Mouse (Mus musculus) MEL (cell line): ENCODE measurements around the gene Ryr2.

Source experiments
- CTCF ChIP-seq, 3 experiments: IDR thresholded peaks in 2 of 3; conservative IDR thresholded peaks in 1 of 3; 2 replicates each; pipeline ENCODE4 v1.5.1; 2011 to 2012; ENCODE audit warnings: low read length in 3 of 3, low read depth in 2 of 3, mild to moderate bottlenecking in 2 of 3, improper control_type of control experiment in 1 of 3, inconsistent platforms in 1 of 3, mixed read lengths in 1 of 3, moderate library complexity in 1 of 3; ENCODE audit not compliant: control insufficient read depth in 1 of 3, insufficient read depth in 1 of 3, poor library complexity in 1 of 3, severe bottlenecking in 1 of 3
- E2F4 ChIP-seq: IDR thresholded peaks from 2 replicates; pipeline ENCODE4 v1.6.1; 2011; ENCODE audit warnings: low read depth, low read length, improper control_type of control experiment, borderline replicate concordance
- EP300 ChIP-seq, 2 experiments: IDR thresholded peaks; 2 replicates each; pipeline ENCODE4 v1.6.1; 2011; ENCODE audit warnings: improper control_type of control experiment in 2 of 2, low read length in 2 of 2, low read depth in 1 of 2, mild to moderate bottlenecking in 1 of 2
- GATA1 ChIP-seq: IDR thresholded peaks from 2 replicates; pipeline ENCODE4 v1.6.1; 2011; ENCODE audit warnings: low read depth, low read length, improper control_type of control experiment
- HCFC1 ChIP-seq: IDR thresholded peaks from 2 replicates; pipeline ENCODE4 v1.6.1; 2012; ENCODE audit warnings: low read depth, mild to moderate bottlenecking, inconsistent platforms, low read length, improper control_type of control experiment, moderate library complexity
- JUND ChIP-seq: IDR thresholded peaks from 2 replicates; pipeline ENCODE4 v1.6.1; 2011; ENCODE audit warnings: low read depth, mild to moderate bottlenecking, improper control_type of control experiment, low read length
- MAFK ChIP-seq: IDR thresholded peaks from 2 replicates; pipeline ENCODE4 v1.6.1; 2011; ENCODE audit warnings: low read depth, mild to moderate bottlenecking, low read length, improper control_type of control experiment, borderline replicate concordance
- MYC ChIP-seq: IDR thresholded peaks from 2 replicates; pipeline ENCODE4 v1.6.1; 2011; ENCODE audit warnings: low read depth, mild to moderate bottlenecking, low read length, improper control_type of control experiment, moderate library complexity
- POLR2A ChIP-seq, 2 experiments: IDR thresholded peaks; 2 replicates each; pipeline ENCODE4 v1.6.1; 2011 to 2012; ENCODE audit warnings: low read length in 2 of 2, mild to moderate bottlenecking in 2 of 2, control low read depth in 1 of 2, improper control_type of control experiment in 1 of 2, low read depth in 1 of 2, moderate library complexity in 1 of 2; ENCODE audit not compliant: control insufficient read depth in 1 of 2, insufficient read depth in 1 of 2, poor library complexity in 1 of 2
- SMC3 ChIP-seq: IDR thresholded peaks from 2 replicates; pipeline ENCODE4 v1.6.1; 2011; ENCODE audit warnings: low read depth, low read length, improper control_type of control experiment
- TAL1 ChIP-seq: IDR thresholded peaks from 2 replicates; pipeline ENCODE4 v1.6.1; 2012; ENCODE audit warnings: mild to moderate bottlenecking, inconsistent platforms, low read length, moderate library complexity, mixed read lengths
- TCF12 ChIP-seq: IDR thresholded peaks from 2 replicates; pipeline ENCODE4 v1.6.1; 2014; ENCODE audit warnings: low read depth, mild to moderate bottlenecking, inconsistent platforms, low read length, improper control_type of control experiment, moderate library complexity
- UBTF ChIP-seq: IDR thresholded peaks from 2 replicates; pipeline ENCODE4 v1.6.1; 2012; ENCODE audit warnings: low read depth, mild to moderate bottlenecking, inconsistent platforms, low read length, improper control_type of control experiment, moderate library complexity, borderline replicate concordance; ENCODE audit not compliant: insufficient read depth
- ZNF384 ChIP-seq: IDR thresholded peaks from 2 replicates; pipeline ENCODE4 v1.6.1; 2012; ENCODE audit warnings: low read depth, mild to moderate bottlenecking, inconsistent platforms, low read length, improper control_type of control experiment

DNA sequence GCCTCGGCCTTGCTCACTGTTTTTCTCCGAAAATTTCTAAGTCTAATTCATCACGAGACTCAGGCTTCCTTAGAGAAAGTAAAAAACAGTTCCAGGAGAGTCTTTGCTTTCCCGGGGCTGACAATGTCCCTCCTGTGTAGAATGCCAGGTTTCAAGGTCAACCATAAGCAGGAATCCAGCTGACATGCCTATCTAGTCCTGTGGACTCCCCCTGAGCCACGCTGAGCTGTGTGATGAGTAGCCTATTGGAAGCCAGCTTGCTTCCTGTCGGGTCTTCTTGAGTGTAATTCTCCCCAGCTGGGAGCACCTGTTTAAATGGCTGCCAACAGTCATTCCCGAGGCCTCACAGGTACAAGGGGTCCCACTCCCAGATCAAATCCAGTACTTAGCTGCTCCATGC, 34.2 kb downstream of the Ryr2 start:
- TF ChIP-seq EP300 (IDR thresholded peaks at IDR 0.05; ENCODE audit: low read depth in 1 of 2, low read length in 2 of 2): no peak
- no peak for TF ChIP-seq UBTF
- no peak for TF ChIP-seq GATA1
- TF ChIP-seq HCFC1: no peak
- TF ChIP-seq ZNF384: no peak
- TF ChIP-seq TCF12: no peak
- no peak for TF ChIP-seq MYC
- no peak for TF ChIP-seq JUND
- no peak for TF ChIP-seq E2F4
- TF ChIP-seq POLR2A (IDR thresholded peaks at IDR 0.05; ENCODE audit: control insufficient read depth in 1 of 2, insufficient read depth in 1 of 2, low read depth in 1 of 2, low read length in 2 of 2, poor library complexity in 1 of 2): no peak
- TF ChIP-seq CTCF (IDR thresholded peaks at IDR 0.05 in 2 of 3, conservative IDR thresholded peaks at IDR 0.05 in 1 of 3; ENCODE audit: control insufficient read depth in 1 of 3, insufficient read depth in 1 of 3, low read depth in 2 of 3, low read length in 3 of 3, poor library complexity in 1 of 3, severe bottlenecking in 1 of 3): no peak
- no peak for TF ChIP-seq TAL1
- TF ChIP-seq MAFK: no peak
- no peak for TF ChIP-seq SMC3
